Mouse (Mus musculus) midbrain, embryonic 11.5 days (tissue): ENCODE measurements around the gene Gm29094. TPM values are rescaled to one million over a fixed set of nuclear protein-coding genes. Genes with fewer than 3 reads are reported as not detected.
"Not testable (repeated sequence)": the region's sequence is repeated elsewhere in the genome, so short reads cannot be mapped to it uniquely, and the experiment has no call there.

Experiments
- ATAC-seq: fragments of 200-750 bp; cut with Nextera tagmentation; 2 replicates; pipeline ENCODE4 v1.8.0; 2017; ENCODE audit warnings: moderate TSS enrichment, moderate library complexity; ENCODE audit not compliant: low FRiP score
- DNase-seq: peaks from one replicate; pipeline ENCODE4 v3.0.0; 2015; ENCODE audit warnings: low spot score; ENCODE audit errors: missing footprints
- H3K27ac ChIP-seq: fragments of 300-500 bp; sonication (generic); 2 replicates; pipeline ENCODE4 v1.5.1; 2014; ENCODE audit warnings: low read depth, low read length
- H3K27me3 ChIP-seq: fragments of 300-500 bp; sonication (generic); 2 replicates; pipeline ENCODE4 v1.6.1; 2014; ENCODE audit warnings: mild to moderate bottlenecking, low read length, moderate library complexity, mixed read lengths; ENCODE audit not compliant: control insufficient read depth, insufficient read depth
- H3K36me3 ChIP-seq: fragments of 300-500 bp; sonication (generic); 2 replicates; pipeline ENCODE4 v1.6.1; 2014; ENCODE audit warnings: mild to moderate bottlenecking, low read length, moderate library complexity, mixed read lengths; ENCODE audit not compliant: control insufficient read depth, insufficient read depth
- H3K4me1 ChIP-seq: fragments of 300-500 bp; sonication (generic); 2 replicates; pipeline ENCODE4 v1.6.1; 2014; ENCODE audit warnings: low read length; ENCODE audit not compliant: control insufficient read depth, insufficient read depth
- H3K4me2 ChIP-seq: fragments of 300-500 bp; sonication (generic); 2 replicates; pipeline ENCODE4 v1.6.1; 2014; ENCODE audit warnings: mild to moderate bottlenecking, moderate library complexity
- H3K4me3 ChIP-seq: fragments of 300-500 bp; sonication (generic); 2 replicates; pipeline ENCODE4 v1.5.1; 2014; ENCODE audit warnings: low read depth, low read length
- H3K9ac ChIP-seq: fragments of 300-500 bp; sonication (generic); 2 replicates; pipeline ENCODE4 v1.6.1; 2014; ENCODE audit warnings: low read length
- H3K9me3 ChIP-seq: fragments of 300-500 bp; sonication (generic); 2 replicates; pipeline ENCODE4 v1.6.1; 2016; ENCODE audit warnings: low read length; ENCODE audit not compliant: control insufficient read depth
- WGBS: fragments of 180-500 bp; shearing (Covaris S2); extraction: QIAGEN DNeasy Blood & Tissue Kit; methylation state at CpG from one replicate; pipeline ENCODE4 v1.1.7; 2014; 5-methylcytosine and 5-hydroxymethylcytosine counted together
- polyA plus RNA-seq: library from polyadenylated mRNA; unstranded; fragments of >200 nt; fragmentation: Nextera tagmentation; extraction: Ambion mirVana; gene quantifications from 2 replicates; pipeline ENCODE4 v1.2.1, GENCODE M21; 2014

Gene Gm29094
- polyA plus RNA-seq, 1 experiment from 2014 or later, result 0.49 TPM

- not testable (repeated sequence) for H3K36me3 ChIP-seq, H3K27me3 ChIP-seq, H3K9ac ChIP-seq, H3K4me1 ChIP-seq, H3K27ac ChIP-seq, H3K9me3 ChIP-seq
- 31% methylated on average over 9 of the region's 12 CpGs for WGBS
- ATAC-seq (peak; percentile 52), DNase-seq (peak; percentile 85)
- peak within 1 kb of the TSS; percentile 19; the same call in 1 of the 2 replicates for H3K4me3 ChIP-seq
- peak within 1 kb of the TSS; percentile 32 for H3K4me2 ChIP-seq
Observed at GRCm38 (mm10) chr9:89210353-89211064, 11.3 kb downstream of the Gm29094 start, which contains the start of gene Mthfs. Gene Mthfs (plus strand): TSS chr9:89210676.

GRCm38 (mm10) chr9:89211065-89211858 is 12.1 kb downstream of the Gm29094 start:
- H3K27ac ChIP-seq, H3K36me3 ChIP-seq, H3K4me1 ChIP-seq, H3K9ac ChIP-seq, H3K9me3 ChIP-seq, H3K27me3 ChIP-seq: not testable (repeated sequence)
- peak; percentile 87 for DNase-seq
- Histone ChIP-seq H3K4me2 (peak overlapping the region; percentile 32), H3K4me3 (peak overlapping the region; percentile 19; the same call in 1 of the 2 replicates)
- ATAC-seq, result peak; percentile 96
- WGBS, result 8% methylated on average over 11 of the region's 44 CpGs

- H3K4me2 ChIP-seq, H3K9me3 ChIP-seq, H3K9ac ChIP-seq, H3K4me1 ChIP-seq, H3K4me3 ChIP-seq, DNase-seq, H3K27ac ChIP-seq, H3K27me3 ChIP-seq, H3K36me3 ChIP-seq: not testable (repeated sequence)
- ATAC-seq, result peak; percentile 28; the same call in 1 of the 2 replicates
- WGBS, result 29% methylated on average over 1 of the region's 1 CpGs
Observed at GRCm38 (mm10) chr9:89212428-89212827, 13.2 kb downstream of the Gm29094 start.

- not testable (repeated sequence) for H3K4me1 ChIP-seq, H3K4me2 ChIP-seq, H3K9ac ChIP-seq, H3K27me3 ChIP-seq, H3K9me3 ChIP-seq, H3K4me3 ChIP-seq, ATAC-seq, H3K36me3 ChIP-seq, H3K27ac ChIP-seq, DNase-seq
- 87% methylated on average over 4 of the region's 4 CpGs for WGBS
Observed at GRCm38 (mm10) chr9:89218174-89218573, 19.0 kb downstream of the Gm29094 start.

GRCm38 (mm10) chr9:89219668-89220067 is 20.5 kb downstream of the Gm29094 start:
- H3K36me3 ChIP-seq, H3K27ac ChIP-seq, H3K4me3 ChIP-seq, H3K4me1 ChIP-seq, ATAC-seq, H3K27me3 ChIP-seq, H3K4me2 ChIP-seq, DNase-seq, H3K9ac ChIP-seq, H3K9me3 ChIP-seq: not testable (repeated sequence)
- 95% methylated on average over 3 of the region's 4 CpGs for WGBS

- ATAC-seq, DNase-seq, H3K27ac ChIP-seq, H3K36me3 ChIP-seq, H3K9ac ChIP-seq, H3K4me1 ChIP-seq, H3K27me3 ChIP-seq, H3K9me3 ChIP-seq, H3K4me2 ChIP-seq, H3K4me3 ChIP-seq: not testable (repeated sequence)
- 91% methylated on average over 6 of the region's 6 CpGs for WGBS
Observed at GRCm38 (mm10) chr9:89220704-89221287, 21.6 kb downstream of the Gm29094 start.

- no peak overlapping the region for H3K9ac ChIP-seq
- no peaks in the 10 kb centered on the region for H3K9me3 ChIP-seq
- 69% methylated on average over 4 of the region's 4 CpGs for WGBS
- H3K27me3 ChIP-seq, result no peaks in the 10 kb centered on the region
- H3K27ac ChIP-seq, result no peak overlapping the region
- ATAC-seq (0 out of 2 replicates have a peak, but pooled peaks have one; percentile 38), DNase-seq (no peak)
- H3K4me3 ChIP-seq, result no peak overlapping the region
- no peaks in the 10 kb centered on the region for H3K36me3 ChIP-seq
- no peaks in the 10 kb centered on the region for H3K4me1 ChIP-seq
- no peak overlapping the region for H3K4me2 ChIP-seq
Observed at GRCm38 (mm10) chr9:89226071-89226470, 26.9 kb downstream of the Gm29094 start.

GRCm38 (mm10) chr9:89228122-89228521 is 28.9 kb downstream of the Gm29094 start:
- no peaks in the 10 kb centered on the region for H3K36me3 ChIP-seq
- H3K4me3 ChIP-seq, result no peak overlapping the region
- 90% methylated on average over 7 of the region's 7 CpGs for WGBS
- no peaks in the 10 kb centered on the region for H3K4me1 ChIP-seq
- no peak overlapping the region for H3K9ac ChIP-seq
- no peaks in the 10 kb centered on the region for H3K27me3 ChIP-seq
- H3K9me3 ChIP-seq, result no peaks in the 10 kb centered on the region
- no peak overlapping the region for H3K4me2 ChIP-seq
- DNase-seq (no peak), ATAC-seq (no peak)
- H3K27ac ChIP-seq, result no peak overlapping the region
